Mouse (Mus musculus) liver, postnatal 0 days (tissue): ENCODE measurements around the gene Hmx1.

Experiments used
- CTCF ChIP-seq: sonication (generic); IDR thresholded peaks from 2 replicates; pipeline ENCODE4 v1.5.1; 2016; ENCODE audit warnings: antibody characterized with exemption, low read depth
- EP300 ChIP-seq: IDR thresholded peaks from 2 replicates; pipeline ENCODE4 v1.6.1; 2016; ENCODE audit warnings: antibody characterized with exemption, low read depth, mild to moderate bottlenecking

GRCm38 (mm10) chr5:35398310-35398910, 9.5 kb downstream of the Hmx1 start:
- no peak for TF ChIP-seq CTCF
- no peak for TF ChIP-seq EP300
